Mouse (Mus musculus): ENCODE data around the gene Zbtb7b. TPM values are rescaled to one million over a fixed set of nuclear protein-coding genes. Genes with fewer than 3 reads are reported as not detected.

The Zbtb7b gene
- polyA plus RNA-seq, 1 experiment = 18.7 TPM

DNA sequence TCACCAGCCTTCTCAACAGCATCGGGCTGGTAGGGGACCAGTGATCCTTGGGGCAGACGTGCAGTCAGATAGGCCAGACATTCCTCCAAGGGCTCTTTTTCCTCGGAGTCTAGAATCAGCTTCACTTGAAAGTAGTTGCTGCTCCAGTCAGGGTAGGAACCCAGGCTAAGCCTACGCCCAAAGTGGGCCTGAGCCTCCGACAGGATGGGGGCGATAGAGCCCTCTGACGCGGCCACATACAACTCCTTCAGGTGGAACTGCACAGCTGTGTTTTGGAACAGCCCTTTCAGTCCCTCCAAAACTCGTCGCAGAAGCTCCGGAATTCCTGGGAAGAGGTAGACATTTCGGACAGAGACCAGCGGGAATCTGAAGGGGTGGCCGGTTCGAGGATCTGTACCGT, 13.9 kb upstream of the Zbtb7b start:
- TF ChIP-seq POLR2A (IDR thresholded peaks at IDR 0.05; ENCODE audit: extremely low read depth, insufficient read depth, low read length) = no peak
- TF ChIP-seq CTCF (IDR thresholded peaks at IDR 0.05; ENCODE audit: extremely low read depth, insufficient read depth, low read length) = no peak
- no peak overlapping the region for H3K4me3 ChIP-seq (ENCODE audit: insufficient read depth, low read length)
- H3K4me1 ChIP-seq (ENCODE audit: control insufficient read depth, insufficient read depth, low read length) = peaks cover 6% of the 10 kb centered on the region; the same call in 1 of the 2 replicates
- H3K27ac ChIP-seq (ENCODE audit: insufficient read depth, low read length) = no peak overlapping the region

DNA sequence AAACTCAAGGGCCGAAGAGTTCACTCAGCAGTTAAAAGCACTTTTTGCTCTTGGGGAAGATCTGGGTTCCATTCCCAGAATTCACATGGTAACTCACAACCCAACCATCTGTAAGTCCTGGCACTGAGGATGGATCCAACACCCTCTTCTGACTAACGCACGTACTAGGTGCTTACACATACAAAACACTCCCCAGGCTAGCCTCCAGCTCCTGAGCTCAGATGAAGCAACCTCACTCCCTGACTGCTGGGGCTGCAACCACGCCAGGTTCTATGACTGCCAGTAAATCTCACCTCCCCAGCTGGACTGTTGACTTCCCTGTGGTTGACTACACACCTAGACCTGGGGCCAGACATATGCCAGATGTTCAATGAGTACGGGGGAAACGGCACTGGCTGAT, 12.3 kb upstream of the Zbtb7b start:
- H3K4me3 ChIP-seq (ENCODE audit: insufficient read depth, low read length) = no peak overlapping the region
- TF ChIP-seq CTCF (IDR thresholded peaks at IDR 0.05; ENCODE audit: extremely low read depth, insufficient read depth, low read length) (no peak), POLR2A (IDR thresholded peaks at IDR 0.05; ENCODE audit: extremely low read depth, insufficient read depth, low read length) (no peak)
- H3K27ac ChIP-seq (ENCODE audit: insufficient read depth, low read length) = no peak overlapping the region

DNA sequence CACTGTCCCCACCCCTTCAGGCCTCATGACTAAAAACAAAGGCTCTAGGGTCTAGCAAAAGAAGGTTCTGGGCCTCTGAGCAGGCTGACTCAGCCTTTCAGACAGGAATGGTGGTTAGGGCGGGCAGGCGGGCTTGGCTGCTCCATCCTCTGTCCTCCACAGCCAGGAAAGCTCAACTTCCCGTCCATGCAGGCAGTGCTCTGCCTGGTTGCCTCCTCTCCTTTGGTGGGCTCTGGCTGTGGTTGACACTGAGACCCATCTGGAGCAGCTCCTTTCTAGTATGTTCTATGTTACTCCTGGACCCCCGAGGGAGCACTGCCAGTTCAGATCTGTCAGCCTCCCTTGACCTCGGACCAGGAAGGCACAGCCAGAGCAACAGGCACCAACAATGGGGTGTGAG, 8.1 kb upstream of the Zbtb7b start, which contains the start of gene Lenep:
Lenep (minus strand) TSS at position 101 of the 400 bp plus-strand sequence.
- Histone ChIP-seq H3K4me3 (ENCODE audit: insufficient read depth, low read length) (no peak within 1 kb of the TSS), H3K27ac (ENCODE audit: insufficient read depth, low read length) (no peak within 1 kb of the TSS), H3K4me1 (ENCODE audit: control insufficient read depth, insufficient read depth, low read length) (0 out of 2 replicates have a peak, but pooled peaks cover 2% of the 10 kb centered on the region)
- TF ChIP-seq POLR2A (IDR thresholded peaks at IDR 0.05; ENCODE audit: extremely low read depth, insufficient read depth, low read length) (no peak), CTCF (IDR thresholded peaks at IDR 0.05; ENCODE audit: extremely low read depth, insufficient read depth, low read length) (no peak)

More for the DNA sequence above, 12.3 kb upstream of the Zbtb7b start:
- peaks cover 6% of the 10 kb centered on the region; the same call in 1 of the 2 replicates for H3K4me1 ChIP-seq (ENCODE audit: control insufficient read depth, insufficient read depth, low read length)

DNA sequence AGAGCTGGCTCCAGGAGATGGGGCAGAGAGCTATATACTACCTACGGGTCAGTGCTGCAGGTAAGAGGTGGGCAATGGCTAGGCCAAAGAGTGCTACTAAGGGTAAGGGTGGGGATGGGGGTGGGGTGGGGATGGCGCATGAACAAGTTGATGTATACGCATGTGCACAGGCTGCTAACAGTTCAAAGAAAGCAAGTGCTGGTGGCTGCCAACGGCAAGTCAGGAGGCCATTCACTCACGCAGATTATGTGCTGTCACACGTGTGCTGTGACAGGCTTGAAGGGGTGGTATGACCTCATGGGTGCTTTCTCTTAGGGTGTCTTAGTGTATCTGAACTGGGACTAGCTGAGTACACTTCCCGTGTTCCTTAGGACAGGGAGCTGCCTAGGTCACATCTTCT, 6.8 kb upstream of the Zbtb7b start:
- TF ChIP-seq CTCF (IDR thresholded peaks at IDR 0.05; ENCODE audit: extremely low read depth, insufficient read depth, low read length) = no peak
- no peak for TF ChIP-seq POLR2A (IDR thresholded peaks at IDR 0.05; ENCODE audit: extremely low read depth, insufficient read depth, low read length)
- Histone ChIP-seq H3K4me3 (ENCODE audit: insufficient read depth, low read length) (no peak overlapping the region), H3K4me1 (ENCODE audit: control insufficient read depth, insufficient read depth, low read length) (no peaks in the 10 kb centered on the region), H3K27ac (ENCODE audit: insufficient read depth, low read length) (no peak overlapping the region)

DNA sequence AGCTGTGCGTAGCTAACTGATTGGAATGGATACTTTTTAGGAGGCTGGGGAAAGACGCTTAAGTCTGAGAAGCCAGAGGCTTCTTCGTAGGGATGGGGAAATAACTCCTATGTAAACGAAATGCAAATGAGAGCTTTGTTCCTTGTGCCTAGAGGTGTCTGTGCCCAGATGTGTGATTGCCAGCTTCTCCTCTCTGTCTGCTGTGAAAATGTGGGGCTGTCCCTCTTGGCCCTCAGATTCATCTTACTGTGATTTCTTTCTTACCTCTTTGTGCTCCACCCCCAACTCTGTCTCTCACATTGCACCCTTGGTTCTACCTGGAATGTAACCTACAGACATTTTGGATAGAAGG, 2.1 kb upstream of the Zbtb7b start:
- no peak overlapping the region for H3K27ac ChIP-seq (ENCODE audit: insufficient read depth, low read length)
- H3K4me3 ChIP-seq (ENCODE audit: insufficient read depth, low read length) = peak overlapping the region; percentile 6; the same call in 1 of the 2 replicates
- no peak for TF ChIP-seq CTCF (IDR thresholded peaks at IDR 0.05; ENCODE audit: extremely low read depth, insufficient read depth, low read length)
- TF ChIP-seq POLR2A (IDR thresholded peaks at IDR 0.05; ENCODE audit: extremely low read depth, insufficient read depth, low read length) = no peak
- 0 out of 2 replicates have a peak, but pooled peaks cover 2% of the 10 kb centered on the region for H3K4me1 ChIP-seq (ENCODE audit: control insufficient read depth, insufficient read depth, low read length)

DNA sequence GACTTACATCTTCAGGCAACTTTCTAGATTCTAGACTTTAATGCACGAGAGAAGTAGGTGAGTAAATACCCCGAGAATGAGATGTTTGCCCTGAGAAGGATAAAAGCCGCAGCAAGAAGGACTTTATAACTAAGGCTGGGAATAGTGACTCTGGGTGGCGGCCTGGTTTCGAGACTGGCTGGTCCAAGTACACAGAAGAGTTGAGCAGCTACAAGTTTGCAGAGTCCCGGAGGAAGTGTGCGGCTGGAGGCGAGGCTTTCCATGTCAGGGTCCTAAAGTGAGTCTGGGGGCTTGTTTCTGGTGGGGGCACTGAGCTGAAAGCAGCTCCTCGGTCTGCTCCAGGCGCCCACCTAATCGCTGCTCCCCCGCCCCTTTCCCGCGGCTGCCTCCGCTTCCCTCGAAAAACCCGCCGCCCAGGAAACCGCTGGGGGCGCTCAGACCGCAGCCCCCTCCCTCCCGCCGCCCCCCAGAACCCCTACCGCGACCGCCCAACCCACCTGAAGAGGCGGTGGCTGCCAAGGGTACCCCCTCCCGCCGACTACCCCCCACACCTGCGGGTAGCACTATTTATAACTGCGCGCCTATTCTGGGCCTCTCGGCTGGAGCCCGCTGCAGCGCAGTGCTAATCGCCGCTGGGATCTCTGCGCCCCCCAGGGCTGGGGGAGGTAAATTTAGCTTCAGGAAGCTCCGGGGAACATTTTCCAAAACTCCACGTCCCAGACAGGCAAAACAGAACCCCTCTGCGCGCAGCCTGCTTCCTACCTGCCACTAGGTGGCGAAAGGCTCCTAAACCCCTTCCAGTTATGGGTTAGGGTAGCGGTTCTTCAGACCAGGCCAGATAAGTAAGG, 1.5 kb upstream of the Zbtb7b start:
- Histone ChIP-seq H3K4me1 (ENCODE audit: control insufficient read depth, insufficient read depth, low read length) (peaks cover 5% of the 10 kb centered on the region), H3K4me3 (ENCODE audit: insufficient read depth, low read length) (peak overlapping the region; percentile 56), H3K27ac (ENCODE audit: insufficient read depth, low read length) (no peak overlapping the region)
- TF ChIP-seq CTCF (IDR thresholded peaks at IDR 0.05; ENCODE audit: extremely low read depth, insufficient read depth, low read length) = peak; percentile 78
- TF ChIP-seq POLR2A (IDR thresholded peaks at IDR 0.05; ENCODE audit: extremely low read depth, insufficient read depth, low read length) = no peak

DNA sequence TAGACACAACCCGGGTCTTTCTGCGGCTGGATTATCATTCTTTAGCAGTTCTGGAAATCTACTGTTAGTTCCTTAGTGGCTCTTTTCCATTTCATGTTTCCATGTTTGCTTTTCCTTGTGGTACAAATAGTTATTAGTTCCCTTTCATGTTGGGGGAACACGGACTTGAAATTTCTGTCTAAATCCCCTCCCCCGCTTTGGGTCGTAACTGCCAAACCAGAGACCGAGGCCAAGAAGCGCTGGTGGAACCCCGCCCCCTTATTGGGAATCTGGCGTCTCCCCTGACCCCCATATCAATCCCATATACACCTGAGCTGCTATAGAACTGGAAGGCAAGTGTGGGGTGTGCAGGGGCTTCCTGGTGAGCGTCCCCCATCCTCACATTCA, 836 bp upstream of the Zbtb7b start:
- no peak for TF ChIP-seq POLR2A (IDR thresholded peaks at IDR 0.05; ENCODE audit: extremely low read depth, insufficient read depth, low read length)
- no peak for TF ChIP-seq CTCF (IDR thresholded peaks at IDR 0.05; ENCODE audit: extremely low read depth, insufficient read depth, low read length)
- Histone ChIP-seq H3K4me3 (ENCODE audit: insufficient read depth, low read length) (peak overlapping the region; percentile 56; the same call in 1 of the 2 replicates), H3K4me1 (ENCODE audit: control insufficient read depth, insufficient read depth, low read length) (peaks cover 5% of the 10 kb centered on the region), H3K27ac (ENCODE audit: insufficient read depth, low read length) (peak overlapping the region; percentile 47; the same call in 1 of the 2 replicates)

DNA sequence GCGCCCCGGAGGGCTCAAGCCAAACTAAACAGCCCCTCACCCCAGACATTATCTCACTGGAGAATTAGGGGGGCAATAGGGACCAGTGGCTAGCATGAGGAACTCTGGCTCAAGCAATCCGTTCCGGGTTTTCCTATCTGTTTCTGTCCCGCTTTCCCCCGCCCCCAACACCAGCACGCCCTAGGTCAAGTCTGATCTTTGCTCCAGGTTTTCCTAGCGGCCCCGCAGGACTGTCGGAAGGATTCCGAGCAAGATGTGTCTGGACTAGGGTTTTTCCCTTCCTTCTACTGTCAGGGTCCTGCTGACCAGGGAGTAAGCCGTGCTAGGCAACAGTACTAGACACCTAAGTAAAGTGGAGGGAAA, 299 bp upstream of the Zbtb7b start:
- H3K4me1 ChIP-seq (ENCODE audit: control insufficient read depth, insufficient read depth, low read length) = peaks cover 5% of the 10 kb centered on the region
- H3K4me3 ChIP-seq (ENCODE audit: insufficient read depth, low read length) = peak overlapping the region; percentile 56
- TF ChIP-seq CTCF (IDR thresholded peaks at IDR 0.05; ENCODE audit: extremely low read depth, insufficient read depth, low read length) (no peak), POLR2A (IDR thresholded peaks at IDR 0.05; ENCODE audit: extremely low read depth, insufficient read depth, low read length) (0 out of 2 replicates have a peak, but pooled peaks have one; percentile 26)
- H3K27ac ChIP-seq (ENCODE audit: insufficient read depth, low read length) = peak overlapping the region; percentile 47; the same call in 1 of the 2 replicates

DNA sequence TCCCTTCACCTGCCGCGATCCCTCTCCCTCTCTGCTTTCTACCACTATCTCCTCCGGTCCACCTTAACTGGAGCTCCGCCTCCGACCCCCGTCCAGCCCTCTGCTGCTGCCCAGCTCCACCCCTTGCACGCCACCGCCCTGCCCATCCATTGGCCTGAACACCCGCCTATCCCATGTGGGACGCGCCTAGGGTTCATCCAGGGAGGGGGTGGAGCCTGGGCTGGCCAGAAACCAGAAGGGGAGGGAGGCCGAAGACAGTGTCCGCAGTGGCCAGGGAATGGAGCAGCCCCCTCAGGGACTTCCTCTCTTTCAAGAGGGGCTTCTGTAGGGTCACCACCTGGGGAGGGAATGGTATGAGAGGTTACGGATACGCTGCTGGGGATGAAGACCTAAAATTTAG, 971 bp downstream of the Zbtb7b start:
- H3K4me3 ChIP-seq (ENCODE audit: insufficient read depth, low read length) = peak overlapping the region; percentile 56
- peak overlapping the region; percentile 85 for H3K27ac ChIP-seq (ENCODE audit: insufficient read depth, low read length)
- TF ChIP-seq CTCF (IDR thresholded peaks at IDR 0.05; ENCODE audit: extremely low read depth, insufficient read depth, low read length) = no peak
- peak; percentile 55 for TF ChIP-seq POLR2A (IDR thresholded peaks at IDR 0.05; ENCODE audit: extremely low read depth, insufficient read depth, low read length)

DNA sequence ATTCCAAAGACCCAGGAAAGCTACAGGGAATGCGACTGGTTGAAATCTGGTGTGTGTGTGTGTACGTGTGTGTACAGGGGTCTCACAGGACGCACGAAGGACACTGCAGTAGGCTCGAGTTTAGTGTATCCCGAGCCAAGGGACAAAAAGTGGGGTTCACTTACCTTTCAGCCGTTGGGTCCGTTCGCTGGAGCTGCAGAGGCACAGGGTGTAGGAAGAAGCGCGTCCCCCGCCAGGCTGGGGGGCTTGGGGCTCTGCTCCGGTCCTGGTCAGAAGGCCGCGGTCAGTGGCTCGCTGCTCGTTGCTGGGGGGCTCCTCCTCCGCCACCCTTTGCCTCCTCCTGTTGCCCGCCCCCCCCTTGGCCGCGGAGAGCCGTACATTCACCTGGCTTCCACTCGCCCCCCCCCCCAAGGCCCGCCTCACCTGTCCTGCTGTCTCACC, 1.7 kb downstream of the Zbtb7b start:
- H3K4me1 ChIP-seq (ENCODE audit: control insufficient read depth, insufficient read depth, low read length) = peaks cover 5% of the 10 kb centered on the region
- H3K4me3 ChIP-seq (ENCODE audit: insufficient read depth, low read length) = peak overlapping the region; percentile 56
- 0 out of 2 replicates have a peak overlapping the region, but pooled peaks have one; percentile 51 for H3K27ac ChIP-seq (ENCODE audit: insufficient read depth, low read length)
- TF ChIP-seq CTCF (IDR thresholded peaks at IDR 0.05; ENCODE audit: extremely low read depth, insufficient read depth, low read length) (no peak), POLR2A (IDR thresholded peaks at IDR 0.05; ENCODE audit: extremely low read depth, insufficient read depth, low read length) (no peak)

More for the DNA sequence above, 971 bp downstream of the Zbtb7b start:
- H3K4me1 ChIP-seq (ENCODE audit: control insufficient read depth, insufficient read depth, low read length) = peaks cover 5% of the 10 kb centered on the region

Data from cortical plate, adult 2 months (tissue).